In the genomic region with DNA sequence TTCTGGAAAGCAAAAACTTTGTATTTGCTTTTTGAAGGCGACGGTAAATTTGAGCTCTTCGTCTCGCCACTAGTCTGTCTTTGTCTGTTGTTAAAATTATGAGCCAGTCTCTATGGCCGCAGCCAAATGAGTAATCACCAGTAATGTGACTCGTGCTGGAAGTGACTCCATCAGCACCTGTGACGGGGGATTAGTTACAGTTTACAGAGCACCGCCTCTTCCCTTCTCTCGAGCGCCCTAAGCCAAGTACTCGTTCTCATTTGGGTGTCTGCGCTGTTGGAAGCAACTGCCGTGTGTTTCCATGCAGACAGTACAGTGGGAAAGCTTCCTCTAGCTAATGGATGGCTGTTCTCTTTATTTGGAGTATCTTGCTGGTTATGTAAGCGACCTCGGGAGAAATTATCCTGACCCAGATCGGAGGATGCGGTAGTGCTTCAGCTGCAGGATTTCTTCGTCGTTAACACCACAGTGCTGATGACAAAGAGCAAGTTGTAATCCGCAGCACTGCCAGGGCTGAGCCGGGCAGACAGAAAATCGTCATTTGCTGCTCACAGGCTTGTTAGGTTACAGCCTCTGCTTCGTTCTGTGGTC, we compare ENCODE assay signal across 8 mouse cellular contexts.
DNase-seq lines count a peak whose midpoint lies in the region; ATAC-seq lines count a peak whose summit lies in the region.

No protein-coding gene starts in this region.

- peak; percentile 88 for DNase-seq in adipocyte (ENCODE audit: low spot score)
- peak; percentile 88 for DNase-seq in embryo, embryonic 10 days (ENCODE audit: low spot score)
- DNase-seq in gastrocnemius, postnatal 10 days: peak; percentile 53
- peak; percentile 93 for DNase-seq in induced T-regulatory cell, adult 2 months (ENCODE audit: low read depth)
- DNase-seq in left cerebral cortex, adult 9 months (ENCODE audit: low spot score in 2 of 2): peak; percentile 66 to 84
- peak; percentile 51 for DNase-seq in right cerebral cortex, postnatal 14 days
- peak; percentile 80 for DNase-seq in yolk sac, embryonic 10.5 days (ENCODE audit: low spot score)

- ATAC-seq in megakaryocyte progenitor cell, adult 5-6 weeks (replicated peaks; ENCODE audit: poor library complexity): peak; percentile 81

Comparison
In these comparisons a context has a peak if more than half of its experiments do, and no peak if none do; other contexts are left out.
1. Peak in every context shown above with its lines: DNase-seq and ATAC-seq.